Mouse (Mus musculus): ENCODE measurements around the gene Rgs6.

The Rgs6 gene

DNA sequence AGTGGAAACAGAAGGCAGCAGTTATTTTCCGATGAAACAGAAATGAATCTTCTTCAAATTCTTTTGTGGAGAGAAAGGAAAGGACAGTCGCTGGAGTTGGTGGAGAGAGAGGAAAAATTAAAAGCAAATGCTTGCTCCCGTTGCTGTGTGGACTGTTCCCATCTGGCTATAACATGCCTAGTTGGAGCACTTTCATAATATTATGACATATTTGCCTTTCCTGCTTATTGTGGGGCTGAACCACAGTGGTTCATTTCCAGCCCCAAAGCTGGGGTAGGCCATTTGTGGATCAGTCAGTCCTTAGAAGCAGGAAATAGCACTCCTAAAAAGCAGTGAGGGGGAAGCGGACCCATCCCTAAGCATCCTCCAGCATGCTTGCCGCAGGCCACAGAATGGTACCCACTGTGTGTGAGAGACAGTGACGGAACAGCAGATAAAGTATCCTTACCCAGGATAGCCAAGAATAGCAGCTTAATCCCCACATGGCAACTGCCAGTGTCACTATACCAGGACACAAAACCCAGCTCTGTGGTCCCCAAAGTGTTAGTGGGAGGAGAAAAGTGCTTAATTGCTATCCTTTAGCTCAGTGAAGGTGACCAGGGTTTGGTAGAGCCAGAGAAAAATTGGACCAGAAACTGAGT is 456.0 kb downstream of the Rgs6 start:
- no peak for DNase-seq

DNA sequence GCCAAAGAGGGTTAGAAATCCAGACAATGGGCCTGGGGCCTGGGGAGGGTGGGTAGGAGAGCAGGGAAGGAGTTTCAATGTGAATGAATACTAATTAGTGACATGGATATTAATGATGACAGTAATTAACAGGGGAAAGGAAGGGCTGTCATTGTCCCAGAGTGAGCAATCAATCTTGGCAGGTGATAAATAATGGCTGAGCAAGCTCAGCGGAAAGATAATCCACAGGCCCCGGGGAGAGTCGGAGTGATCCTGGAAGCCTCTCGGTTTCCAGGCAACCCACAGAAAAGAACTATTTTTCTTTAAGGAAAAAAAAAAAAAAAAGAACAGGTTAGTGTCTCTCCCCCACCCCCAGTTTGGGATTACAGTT is 456.5 kb downstream of the Rgs6 start:
- DNase-seq: no peak

DNA sequence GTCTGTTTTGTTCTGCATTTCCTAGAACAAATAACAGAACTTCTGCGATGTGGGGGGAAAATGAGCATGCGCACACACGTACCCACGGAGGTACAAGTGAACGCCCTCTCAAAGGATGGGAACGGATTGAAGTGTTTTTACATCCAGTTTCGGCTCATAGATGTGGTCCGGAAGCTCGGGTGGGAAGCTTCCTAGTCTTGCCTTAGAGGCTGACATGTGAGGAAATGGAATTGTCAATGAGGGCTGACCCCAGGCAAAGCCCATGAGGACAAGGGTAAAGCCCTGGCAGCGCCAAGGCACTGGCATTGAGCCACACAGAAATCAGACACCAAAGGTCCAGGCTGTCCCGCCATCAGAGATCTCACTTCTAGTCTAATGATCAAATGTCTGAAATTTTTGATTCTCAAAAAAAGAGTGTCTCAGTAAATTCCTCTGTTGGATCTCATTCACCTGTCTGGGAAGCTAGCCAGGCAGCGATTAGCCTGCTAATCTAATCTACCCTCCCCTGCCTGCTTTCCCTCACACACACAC is 457.0 kb downstream of the Rgs6 start:
- DNase-seq: no peak

DNA sequence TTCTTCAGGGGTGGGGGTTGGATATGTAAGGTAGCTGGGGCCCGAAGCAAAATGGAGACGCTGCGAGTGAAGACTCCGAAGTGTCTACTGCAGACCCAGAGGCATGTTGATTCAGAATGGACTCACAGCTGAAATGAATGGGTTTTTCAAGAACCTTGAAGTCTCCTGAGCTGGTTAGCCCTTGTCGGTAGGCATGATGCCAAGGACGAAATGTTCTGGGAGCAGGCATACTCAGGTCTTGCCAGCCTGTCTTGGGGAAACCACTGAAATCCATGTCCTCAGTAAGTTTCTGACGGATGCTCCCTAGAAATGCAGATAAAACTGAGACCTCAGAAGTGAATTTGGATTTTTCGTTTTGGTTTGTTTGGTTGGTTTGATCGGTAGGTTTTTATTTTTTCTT is 458.6 kb downstream of the Rgs6 start:
- no peak for DNase-seq

DNA sequence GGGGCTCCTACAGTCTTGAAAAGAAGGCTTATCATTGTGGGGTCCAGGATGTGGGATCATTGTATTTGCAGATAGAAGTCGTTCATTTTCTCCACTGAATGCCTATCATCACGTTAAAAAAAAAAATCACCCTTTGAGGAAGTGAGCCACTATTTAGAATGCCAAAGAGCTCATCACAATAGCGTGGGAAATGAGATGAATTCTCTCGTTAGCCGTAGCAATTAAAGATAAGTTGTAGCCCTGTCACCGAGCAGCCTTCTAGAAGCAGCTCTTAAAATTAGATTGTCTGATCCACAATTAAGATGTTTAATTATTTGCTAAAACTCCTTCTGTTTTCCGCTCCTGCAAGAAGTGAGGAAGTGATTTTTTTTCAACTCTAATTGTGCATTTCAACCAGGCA is 459.6 kb downstream of the Rgs6 start:
- no peak for DNase-seq

DNA sequence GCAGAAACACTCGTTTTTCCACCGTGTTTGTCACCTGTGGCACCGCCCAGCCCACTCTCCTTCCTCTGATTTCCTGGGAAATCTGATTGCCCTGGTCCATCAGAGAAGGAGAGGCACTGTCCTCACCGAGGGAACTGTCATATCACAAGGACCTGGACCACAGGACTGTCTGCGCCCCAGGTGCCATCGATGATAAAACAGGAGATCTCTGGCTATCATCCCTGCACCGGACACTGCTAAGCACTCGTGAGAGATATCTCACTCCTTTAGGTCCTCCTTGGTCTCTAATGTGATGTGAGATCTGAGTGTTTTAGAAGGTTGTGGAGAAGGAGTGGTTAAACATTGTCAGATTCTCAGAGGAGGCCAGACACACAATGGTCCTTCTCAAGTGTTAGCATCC is 462.4 kb downstream of the Rgs6 start:
- DNase-seq: no peak

DNA sequence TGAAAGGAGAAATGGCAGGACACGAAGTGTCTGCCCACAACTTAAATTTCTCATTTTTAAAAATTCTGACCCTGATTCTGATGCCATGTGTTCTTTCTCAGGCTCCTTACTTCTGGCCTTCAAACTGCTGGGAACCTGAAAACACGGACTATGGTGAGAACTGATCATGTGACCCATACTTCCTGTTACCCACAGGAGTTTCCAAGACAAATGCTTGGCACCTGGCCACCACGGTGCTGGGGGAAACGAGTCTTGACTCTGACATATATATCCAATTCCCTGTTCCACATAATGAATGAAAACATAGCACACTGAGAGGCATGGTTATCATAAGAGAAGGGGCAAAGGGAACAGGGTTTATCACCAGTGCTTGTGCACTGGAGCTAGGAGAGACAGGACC is 464.3 kb downstream of the Rgs6 start:
- DNase-seq: no peak

DNA sequence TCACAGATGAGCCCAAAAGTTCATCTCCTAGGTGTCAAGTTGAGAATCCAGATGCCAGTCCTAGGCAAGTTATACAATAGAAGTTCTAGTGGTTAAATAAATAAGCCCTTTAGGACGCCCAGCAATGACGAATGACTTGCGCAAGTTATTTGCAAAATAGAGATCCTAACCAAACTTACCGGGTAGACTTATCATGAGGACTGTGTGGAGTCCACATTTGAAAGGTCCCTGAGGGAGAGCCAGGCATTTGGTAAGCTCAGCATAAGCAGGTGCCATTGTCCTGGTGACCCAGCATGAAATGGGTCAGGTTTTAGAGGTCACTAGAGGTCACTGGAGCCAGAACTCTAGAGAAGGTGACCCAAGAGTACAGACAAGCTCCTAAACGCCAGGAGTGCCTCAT is 467.6 kb downstream of the Rgs6 start:
- DNase-seq: no peak

DNA sequence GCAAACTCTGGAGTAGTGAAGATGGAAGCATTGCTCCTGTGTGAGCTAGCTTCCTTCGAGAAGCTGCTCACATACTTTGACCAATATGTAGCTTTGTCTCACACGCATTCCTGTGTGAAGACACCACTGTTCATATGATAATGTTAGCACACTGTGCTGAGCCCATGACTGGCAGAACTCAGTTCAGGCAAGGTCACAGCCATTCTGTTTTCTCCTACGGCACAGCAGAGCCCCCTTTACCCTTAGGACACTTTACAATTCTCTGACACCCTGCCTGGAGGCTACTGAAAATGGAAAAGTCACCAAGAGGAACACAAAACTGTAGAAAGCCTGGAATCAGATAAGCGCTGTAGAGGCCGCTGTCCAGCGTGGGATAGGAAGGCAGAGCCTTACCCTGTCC is 478.3 kb downstream of the Rgs6 start:
- no peak for DNase-seq

DNA sequence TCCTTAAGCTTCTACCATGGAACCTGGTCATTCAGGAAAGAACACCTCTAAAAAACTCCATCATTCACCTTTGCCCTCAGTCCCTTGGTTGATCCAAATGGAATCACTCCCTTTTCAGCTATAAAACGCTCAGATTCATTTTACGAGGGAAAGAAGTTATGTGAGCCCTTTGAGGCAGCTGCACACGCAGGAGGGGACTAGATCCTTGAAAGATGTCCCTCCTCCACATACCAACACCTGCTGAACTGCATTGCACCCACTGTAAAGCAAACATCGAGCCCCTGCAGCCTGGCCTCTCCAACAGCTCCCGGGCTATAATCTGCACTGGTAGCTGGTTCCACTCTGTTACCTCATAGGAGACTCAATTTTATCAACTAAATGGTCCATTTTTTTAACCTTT is 482.8 kb downstream of the Rgs6 start:
- no peak for DNase-seq

DNA sequence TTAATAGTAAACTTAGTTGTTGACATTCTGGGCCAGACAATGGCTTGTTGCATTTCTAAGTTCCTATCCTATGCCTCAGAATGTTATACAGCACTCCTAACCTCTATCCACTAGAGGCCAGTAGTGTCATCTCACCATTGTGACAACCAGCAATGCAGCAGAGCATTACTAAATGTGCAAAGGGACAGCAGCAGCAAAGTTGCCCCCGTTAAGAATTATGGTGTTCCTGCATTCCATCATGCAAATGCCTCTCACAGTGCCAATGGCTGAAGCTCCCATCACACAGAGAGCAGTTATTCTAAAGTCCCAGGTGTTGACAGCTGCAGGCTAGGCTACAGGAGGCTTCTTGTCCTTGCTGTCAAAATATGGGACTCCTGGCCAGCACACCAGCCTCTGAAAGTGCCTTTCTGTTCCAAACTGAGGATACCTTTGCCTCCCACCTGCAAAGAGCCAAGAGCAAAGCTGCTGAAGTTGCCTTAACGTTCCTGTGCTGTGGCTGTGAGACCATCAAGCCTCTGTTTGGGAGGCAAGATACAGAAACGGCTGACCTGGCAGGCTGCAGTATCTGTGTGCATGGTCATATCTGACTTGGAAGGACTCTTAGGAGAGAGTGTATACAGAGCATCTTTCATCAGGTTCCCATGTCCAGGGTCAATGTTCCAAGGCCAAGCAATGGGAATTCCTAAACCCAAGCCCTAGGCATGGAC is 484.2 kb downstream of the Rgs6 start:
- DNase-seq: no peak

DNA sequence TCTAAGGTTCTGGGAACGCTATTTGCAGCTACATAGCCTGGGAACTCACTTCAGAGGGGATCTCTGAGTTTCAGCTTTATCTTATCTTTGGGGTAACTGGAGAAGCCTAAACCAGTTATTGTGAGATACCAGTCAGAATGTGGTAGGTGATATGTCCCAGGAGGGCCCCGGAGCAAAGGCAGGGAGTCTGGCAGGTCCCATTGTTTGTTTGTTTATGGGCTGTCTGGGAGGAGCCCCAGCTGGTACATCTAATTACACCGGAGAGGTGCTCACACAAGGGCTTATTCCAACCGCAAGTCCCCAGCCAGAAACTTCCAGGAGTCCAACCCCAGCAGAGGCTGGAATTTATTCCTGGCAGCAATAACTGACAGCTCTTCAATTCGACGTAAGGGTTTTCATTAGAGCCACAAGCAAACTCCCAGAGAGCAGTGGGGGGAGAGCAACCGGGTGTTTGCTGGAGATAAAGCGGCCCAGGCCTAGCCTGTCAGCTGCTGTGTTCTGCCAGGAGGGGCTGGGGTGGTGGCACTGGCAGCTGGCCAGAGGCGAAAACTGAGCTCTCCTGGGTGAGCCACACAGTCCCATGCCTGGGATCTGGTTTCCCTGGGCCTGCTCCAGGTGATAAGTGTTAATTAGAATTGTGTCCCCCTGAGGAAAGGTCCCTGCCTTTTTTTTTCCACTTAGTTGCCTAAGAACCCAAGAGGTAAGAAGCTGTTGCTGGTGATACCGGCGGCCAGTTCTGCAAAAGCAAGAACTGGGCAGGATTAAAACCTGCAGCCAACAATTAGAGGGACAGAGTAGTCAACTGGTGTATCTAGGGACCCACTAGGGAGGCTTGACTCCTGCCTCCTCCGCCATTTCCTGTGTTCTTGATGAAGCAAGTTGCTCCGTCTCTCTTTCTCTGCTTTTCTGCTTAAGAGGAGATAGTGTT is 485.1 kb downstream of the Rgs6 start:
- DNase-seq: peak in 1 of 2 experiments; percentile 8

DNA sequence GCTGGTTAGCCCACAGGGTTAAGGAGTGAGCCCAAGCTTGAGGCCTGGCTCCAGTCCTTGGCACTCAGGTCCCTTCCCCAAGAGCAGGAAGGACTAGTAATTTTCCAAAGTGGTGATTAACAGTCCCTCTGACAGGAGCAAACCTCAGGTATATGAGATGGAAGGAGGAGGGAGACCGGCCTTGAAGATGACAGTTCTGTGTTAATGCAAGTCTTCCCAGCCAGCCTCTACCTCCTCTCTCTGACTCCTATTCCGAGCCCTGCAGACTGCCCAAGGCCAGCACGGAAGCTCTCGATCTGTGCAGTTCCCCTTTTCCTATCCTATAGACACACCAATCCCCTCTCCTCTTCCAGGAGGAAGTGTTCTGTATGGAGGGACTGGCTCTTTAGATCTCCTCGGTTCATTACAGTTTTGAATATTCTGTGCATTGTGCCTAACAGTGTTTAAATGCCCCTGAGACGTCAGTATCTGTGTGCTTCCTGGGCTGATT is 485.8 kb downstream of the Rgs6 start:
- no peak for DNase-seq

DNA sequence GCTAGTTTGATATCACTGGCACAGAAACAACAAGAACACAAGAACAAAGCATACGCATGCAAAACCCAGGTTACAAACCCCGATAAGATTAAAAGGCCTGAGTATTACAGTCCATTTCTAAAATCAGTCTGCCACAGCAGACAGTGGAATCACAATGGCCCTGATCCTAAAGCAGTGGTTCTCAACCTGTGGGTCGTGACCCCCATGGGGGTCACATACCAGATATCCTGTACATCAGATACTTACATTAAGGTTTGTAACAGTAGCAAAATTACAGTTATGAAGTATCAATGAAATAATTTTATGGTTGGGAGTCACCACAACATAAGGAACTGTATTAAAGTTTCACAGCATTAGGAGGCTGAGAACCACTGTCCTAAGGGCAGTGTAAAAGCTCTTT is 488.1 kb downstream of the Rgs6 start:
- no peak for DNase-seq

DNA sequence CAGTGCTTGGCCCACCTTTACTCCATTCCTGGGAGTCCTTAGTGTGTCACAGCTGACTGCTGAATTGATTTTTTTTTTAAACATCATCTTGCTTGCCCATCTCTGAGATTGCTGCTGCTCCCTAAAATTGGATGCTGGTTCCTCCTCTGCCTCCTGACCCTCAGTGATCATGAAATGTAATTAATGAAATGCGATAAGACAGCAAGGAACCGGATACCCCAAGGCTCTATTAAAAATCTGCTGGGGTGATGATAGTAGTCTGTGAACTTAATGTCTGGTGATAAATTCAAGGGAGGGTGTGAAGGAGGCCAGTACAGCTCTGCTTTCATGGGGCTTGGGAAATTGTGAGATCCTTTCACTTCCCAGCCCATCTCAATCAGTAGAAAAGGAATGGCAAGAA is 489.4 kb downstream of the Rgs6 start:
- no peak for DNase-seq

DNA sequence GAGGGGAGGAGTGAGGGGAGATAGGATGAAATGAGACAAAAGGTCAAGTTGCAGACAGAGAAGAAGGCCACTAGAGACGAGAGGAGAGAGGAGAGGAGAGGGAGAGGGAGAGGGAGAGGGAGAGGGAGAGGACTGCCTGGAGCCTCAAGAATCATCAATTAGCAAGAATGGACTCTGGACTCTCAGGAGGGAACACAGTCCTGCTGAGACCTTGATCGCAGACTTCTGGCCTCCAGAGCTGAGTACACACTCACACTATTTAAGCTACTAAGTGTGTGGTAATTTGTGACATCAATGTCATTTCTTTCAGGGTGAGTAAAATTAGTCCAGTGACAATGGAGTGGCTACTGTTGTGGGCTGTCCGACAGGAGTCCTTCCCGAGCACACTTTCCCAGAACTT is 495.3 kb downstream of the Rgs6 start:
- DNase-seq: no peak

DNA sequence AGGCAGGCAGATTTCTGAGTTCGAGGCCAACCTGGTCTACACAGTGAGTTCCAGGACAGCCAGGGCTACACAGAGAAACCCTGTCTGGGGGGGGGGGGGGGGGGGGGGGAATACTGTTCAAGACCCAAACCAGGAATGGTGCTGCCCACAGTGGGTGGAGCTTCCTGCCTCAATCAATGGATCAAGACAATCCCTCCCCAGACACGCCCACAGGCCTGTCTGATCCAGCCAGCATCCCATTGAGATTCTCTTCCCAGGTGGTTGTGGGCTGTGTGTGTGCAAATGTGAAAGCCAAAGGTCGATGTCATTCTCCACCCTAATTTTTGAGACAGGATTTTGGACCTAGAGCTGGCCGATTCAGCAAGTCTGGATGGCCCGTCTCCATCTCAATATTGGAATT is 496.5 kb downstream of the Rgs6 start:
- no peak for DNase-seq

DNA sequence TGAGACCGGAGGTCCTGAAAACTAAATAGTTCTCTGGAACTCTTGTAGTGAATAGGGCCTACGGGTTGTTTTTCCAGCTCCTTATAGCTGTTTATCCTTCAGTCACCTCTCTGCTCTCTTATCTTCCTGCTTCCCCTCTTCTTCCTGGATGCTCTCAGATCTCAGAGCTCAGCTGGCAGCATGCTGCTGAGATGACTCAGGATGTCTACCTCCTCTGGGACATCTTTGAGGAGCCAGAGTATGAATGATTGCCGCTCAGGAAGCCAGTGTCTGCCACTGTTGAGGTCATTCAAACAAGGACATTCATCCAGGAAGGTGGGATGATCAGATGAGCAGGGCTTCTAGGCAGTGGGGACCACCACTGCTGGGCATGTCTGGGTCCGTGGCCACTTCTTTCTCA is 498.9 kb downstream of the Rgs6 start:
- no peak for DNase-seq

DNA sequence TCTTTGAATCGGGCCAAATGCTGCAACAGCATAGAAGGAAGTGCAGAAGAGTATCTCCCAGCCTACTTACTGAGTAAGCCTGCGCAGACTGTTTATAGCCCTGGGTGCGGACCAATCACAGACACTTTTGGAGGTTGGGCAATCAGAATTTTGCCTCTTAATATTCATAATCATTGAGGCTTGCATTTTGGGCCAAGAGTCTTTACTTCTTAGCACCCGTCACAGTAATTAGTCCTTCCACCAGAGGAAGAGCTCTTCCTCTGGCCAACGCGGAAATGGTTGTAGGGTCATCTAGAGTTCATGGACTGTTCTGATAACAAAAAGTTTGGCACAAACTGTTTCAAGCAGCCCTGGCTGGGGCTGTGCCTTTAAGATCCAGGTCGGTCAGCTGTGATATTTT is 499.5 kb downstream of the Rgs6 start:
- DNase-seq: no peak

DNA sequence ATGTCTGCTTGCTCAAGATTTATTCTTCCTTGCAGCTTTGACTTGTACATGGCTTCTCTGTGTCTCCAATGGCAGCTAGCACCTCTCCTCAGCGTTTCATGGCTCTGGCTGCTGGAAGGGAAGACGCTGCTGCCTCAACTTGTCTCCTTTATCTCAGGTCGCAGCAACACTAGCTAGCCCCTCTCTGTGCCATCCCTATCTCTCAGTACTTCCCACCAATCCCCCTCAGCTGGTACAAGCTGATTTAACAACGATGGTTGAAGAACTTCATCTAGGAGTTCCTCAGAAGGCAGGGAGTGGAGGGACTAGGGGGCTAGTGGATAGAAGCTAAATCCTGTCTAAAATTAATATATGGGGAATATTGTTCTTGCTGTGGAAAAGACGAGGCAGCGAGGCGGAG is 503.9 kb downstream of the Rgs6 start:
- no peak for DNase-seq

DNA sequence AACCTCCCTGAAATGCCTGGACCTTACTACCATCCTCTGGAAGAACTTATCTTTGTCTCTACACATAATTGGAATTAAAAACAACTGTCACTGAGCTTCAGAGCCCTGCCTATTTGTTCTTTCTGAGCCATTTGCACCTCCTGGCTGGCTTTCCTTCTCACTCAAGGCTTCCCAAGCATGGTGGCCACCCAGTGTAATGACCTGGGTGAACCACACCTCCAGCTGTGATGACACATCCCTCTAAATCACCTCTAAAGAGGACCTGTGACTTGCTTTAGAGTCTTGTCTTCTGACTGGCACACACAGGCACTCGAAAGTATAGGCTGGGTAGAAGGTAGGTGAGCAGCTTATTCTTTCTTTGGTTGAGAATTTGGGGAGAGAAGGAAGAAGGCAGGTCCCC is 509.7 kb downstream of the Rgs6 start:
- no peak for DNase-seq

DNA sequence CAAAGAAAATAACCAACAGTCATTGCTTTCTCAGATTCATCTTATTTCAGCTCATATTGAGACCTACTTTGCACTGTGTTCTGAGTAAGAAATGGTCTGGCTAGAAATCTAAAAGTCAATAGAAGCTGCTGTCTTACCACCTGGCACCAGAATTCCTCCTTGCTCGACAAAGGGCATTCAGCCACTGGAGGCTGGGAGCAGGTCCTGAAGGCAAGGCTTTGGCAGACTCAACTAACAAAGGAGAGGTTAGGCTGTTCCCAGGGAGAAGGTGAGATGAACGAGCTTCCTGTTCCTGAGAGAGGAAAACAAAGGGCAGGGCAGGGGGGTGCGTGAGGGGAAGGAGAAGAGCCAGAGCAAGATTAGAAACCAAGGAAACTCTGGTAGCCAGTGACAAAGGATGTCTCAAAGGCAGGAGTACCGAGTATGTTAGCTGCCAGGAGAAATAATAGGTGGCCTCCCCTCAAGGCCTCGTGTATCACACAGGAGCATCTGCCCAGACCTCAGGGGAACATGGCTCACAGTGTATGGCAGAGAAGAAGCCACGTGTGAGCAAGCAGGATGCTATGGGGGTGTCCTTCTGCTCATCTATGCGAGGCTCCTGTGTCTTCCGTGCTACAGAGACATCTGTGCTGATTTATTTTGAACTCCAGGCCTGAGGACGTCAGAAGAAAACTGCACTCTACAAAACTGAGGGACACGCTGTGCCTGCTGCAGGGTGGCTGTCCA is 510.7 kb downstream of the Rgs6 start:
- DNase-seq: no peak

DNA sequence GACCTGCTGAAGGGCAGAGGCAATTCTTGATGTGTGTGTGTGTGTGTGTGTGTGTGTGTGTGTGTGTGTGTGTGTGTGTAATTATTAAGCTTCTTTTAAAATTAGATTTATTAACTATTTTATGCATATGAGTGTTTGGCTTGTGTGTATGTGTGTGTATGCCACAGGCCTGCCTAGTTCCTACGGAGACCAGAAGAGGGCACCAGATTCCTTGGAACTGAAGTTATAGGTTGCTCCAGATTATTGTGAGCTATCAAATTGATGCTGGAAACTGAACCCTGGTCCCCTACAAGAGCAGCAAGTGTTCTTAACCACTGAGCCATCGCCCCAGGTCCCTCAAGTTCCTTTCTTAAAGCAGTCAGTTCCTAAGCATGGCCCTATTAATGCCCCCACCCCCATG is 511.8 kb downstream of the Rgs6 start:
- no peak for DNase-seq
